Mouse (Mus musculus) CH12.LX (cell line): ENCODE results near the gene Chrna1. TPM values are rescaled to one million over a fixed set of nuclear protein-coding genes. Genes with fewer than 3 reads are reported as not detected.

Experiments used
- DNase-seq: peaks from one replicate; pipeline ENCODE4 v3.0.0-alpha.2; 2013; ENCODE audit errors: extremely low read depth
- H3K27ac ChIP-seq: 2 replicates; pipeline ENCODE4 v1.5.1; 2012; ENCODE audit warnings: low read depth, mild to moderate bottlenecking, control low read depth, moderate library complexity; ENCODE audit not compliant: insufficient read depth
- H3K27me3 ChIP-seq: replicated peaks from 2 replicates; pipeline ENCODE3; 2012; ENCODE audit warnings: inconsistent platforms
- H3K36me3 ChIP-seq, 2 experiments: replicated peaks in 1 of 2; 2 replicates each; pipeline versions ENCODE3 to v1.6.1; 2012; ENCODE audit warnings: inconsistent platforms in 1 of 2, low read length in 1 of 2, mild to moderate bottlenecking in 1 of 2, mixed read lengths in 1 of 2, moderate library complexity in 1 of 2; ENCODE audit not compliant: control insufficient read depth in 1 of 2, insufficient read depth in 1 of 2
- H3K4me1 ChIP-seq, 2 experiments: 2 replicates each; pipeline ENCODE4 v1.6.1; 2012; ENCODE audit warnings: inconsistent platforms in 1 of 2, moderate library complexity in 1 of 2; ENCODE audit not compliant: insufficient read depth in 2 of 2, control insufficient read depth in 1 of 2
- H3K4me2 ChIP-seq: 2 replicates; pipeline ENCODE4 v1.6.1; 2012; ENCODE audit warnings: low read depth, mild to moderate bottlenecking, control low read depth; ENCODE audit not compliant: poor library complexity, insufficient read depth, severe bottlenecking
- H3K4me3 ChIP-seq, 3 experiments: fragments of 150-350 bp in 1 of 3; sonication (generic) in 1 of 3; replicated peaks in 1 of 3; 2 replicates each; pipeline versions ENCODE3 to v1.5.1; 2011 to 2012; ENCODE audit warnings: low read depth in 2 of 3, low read length in 2 of 3, mild to moderate bottlenecking in 2 of 3, moderate library complexity in 2 of 3, control low read depth in 1 of 3, improper control_type of control experiment in 1 of 3, inconsistent platforms in 1 of 3, mixed read lengths in 1 of 3; ENCODE audit not compliant: poor library complexity in 1 of 3
- H3K79me2 ChIP-seq: replicated peaks from 2 replicates; pipeline ENCODE4 v1.6.1; 2012; ENCODE audit warnings: mild to moderate bottlenecking, moderate library complexity; ENCODE audit not compliant: control insufficient read depth, poor library complexity, insufficient read depth, severe bottlenecking; ENCODE audit errors: extremely low read depth
- H3K9ac ChIP-seq: 2 replicates; pipeline ENCODE4 v1.6.1; 2012; ENCODE audit warnings: low read depth, mild to moderate bottlenecking, control low read depth, moderate library complexity; ENCODE audit not compliant: insufficient read depth
- H3K9me3 ChIP-seq: replicated peaks from 2 replicates; pipeline ENCODE3; 2012; ENCODE audit warnings: low read length, inconsistent platforms, mixed read lengths
- BHLHE40 ChIP-seq: IDR thresholded peaks from 2 replicates; pipeline ENCODE4 v1.6.1; 2011; ENCODE audit warnings: mild to moderate bottlenecking, low read depth, low read length, improper control_type of control experiment
- ELF1 ChIP-seq: IDR thresholded peaks from 2 replicates; pipeline ENCODE4 v1.6.1; 2014; ENCODE audit warnings: low read depth, mild to moderate bottlenecking, inconsistent platforms, low read length, improper control_type of control experiment
- EP300 ChIP-seq: IDR thresholded peaks from 2 replicates; pipeline ENCODE4 v1.6.1; 2011; ENCODE audit warnings: low read length, improper control_type of control experiment
- ETS1 ChIP-seq: conservative IDR thresholded peaks from 2 replicates; pipeline ENCODE4 v1.6.1; 2012; ENCODE audit warnings: low read depth, mild to moderate bottlenecking, inconsistent platforms, low read length, improper control_type of control experiment, moderate library complexity
- NRF1 ChIP-seq: IDR thresholded peaks from 2 replicates; pipeline ENCODE4 v1.6.1; 2014; ENCODE audit warnings: low read depth, mild to moderate bottlenecking, inconsistent platforms, low read length, improper control_type of control experiment, moderate library complexity
- PAX5 ChIP-seq: IDR thresholded peaks from 2 replicates; pipeline ENCODE4 v1.6.1; 2012; ENCODE audit warnings: low read length, inconsistent platforms, mixed read lengths
- POLR2AphosphoS2 ChIP-seq: IDR thresholded peaks from 2 replicates; pipeline ENCODE4 v1.6.1; 2011; ENCODE audit warnings: low read depth, low read length, improper control_type of control experiment
- RCOR1 ChIP-seq: conservative IDR thresholded peaks from 2 replicates; pipeline ENCODE4 v1.6.1; 2012; ENCODE audit warnings: low read depth, mild to moderate bottlenecking, inconsistent platforms, low read length, improper control_type of control experiment
- TCF12 ChIP-seq: IDR thresholded peaks from 2 replicates; pipeline ENCODE4 v1.6.1; 2014; ENCODE audit warnings: low read depth, mild to moderate bottlenecking, inconsistent platforms, low read length, improper control_type of control experiment
- ZC3H11A ChIP-seq: IDR thresholded peaks from 2 replicates; pipeline ENCODE4 v1.6.1; 2012; ENCODE audit warnings: low read depth, mild to moderate bottlenecking, inconsistent platforms, low read length, improper control_type of control experiment
- ZKSCAN1 ChIP-seq: IDR thresholded peaks from 2 replicates; pipeline ENCODE4 v1.6.1; 2012; ENCODE audit warnings: low read depth, inconsistent platforms, low read length, improper control_type of control experiment, borderline replicate concordance
- ZNF384 ChIP-seq: IDR thresholded peaks from 2 replicates; pipeline ENCODE4 v1.6.1; 2012; ENCODE audit warnings: low read depth, low read length, improper control_type of control experiment, inconsistent platforms
- dilution Hi-C: fragments of 300-500 bp; cut with MboI; formaldehyde crosslinking; loops from 2 replicates; pipeline ENCODE4 v1.14.3; 2020; ENCODE audit warnings: low sequenced_read_pairs; ENCODE audit not compliant: extremely low pct_unique_long_range_greater_than_20kb, extremely low pct_ligation_motif_present
- in situ Hi-C: fragments of 300-500 bp; cut with MboI; formaldehyde crosslinking; loops from 3 replicates; pipeline ENCODE4 v1.14.3; 2019; ENCODE audit warnings: low sequenced_read_pairs, low pct_ligation_motif_present, low pct_unique_long_range_greater_than_20kb, mixed read lengths
- polyA plus RNA-seq: library from polyadenylated mRNA; unstranded; fragments of >175 nt; gene quantifications from 2 replicates; pipeline ENCODE4 v1.2.1, GENCODE M21; 2012; ENCODE audit warnings: low read depth; ENCODE audit not compliant: insufficient read length
- total RNA-seq, 2 experiments: library from RNA; depleted of rRNA; stranded (reverse); fragments of 300-350 nt in 1 of 2; fragments of >200 nt in 1 of 2; gene quantifications; 2 replicates each; pipeline ENCODE4 v1.2.3; 2012 to 2014

Chrna1 gene
- total and polyA plus RNA-seq, 3 experiments: not detected

- peak overlapping the region; percentile 91 for H3K27ac ChIP-seq
- peaks cover 8 to 16% of the 10 kb centered on the region in 2 experiments for H3K4me1 ChIP-seq
- dilution Hi-C loops (no loop called here), in situ Hi-C loops (no loop called here)
- no peaks in the 10 kb centered on the region for H3K79me2 ChIP-seq
- no peaks in the 10 kb centered on the region for H3K36me3 ChIP-seq
- peak overlapping the region; percentile 95 for H3K4me2 ChIP-seq
- DNase-seq: no peak
- no peak overlapping the region for H3K4me3 ChIP-seq
- H3K9me3 ChIP-seq: no peaks in the 10 kb centered on the region
- TF ChIP-seq NRF1 (no peak), POLR2AphosphoS2 (no peak), PAX5 (no peak), ETS1 (peak; percentile 66; the same call in 1 of the 2 replicates), EP300 (0 out of 2 replicates have a peak, but pooled peaks have one; percentile 5), BHLHE40 (peak; percentile 79)
- peak overlapping the region; percentile 52 for H3K9ac ChIP-seq
- no peaks in the 10 kb centered on the region for H3K27me3 ChIP-seq
These were observed 45.4 kb downstream of the Chrna1 start for GRCm38 (mm10) chr2:73534720-73535119.

GRCm38 (mm10) chr2:73530487-73530886, 49.7 kb downstream of the Chrna1 start:
- Histone ChIP-seq H3K9ac (no peak overlapping the region), H3K4me3 (no peak overlapping the region), H3K27me3 (peaks cover 1% of the 10 kb centered on the region), H3K36me3 (no peaks in the 10 kb centered on the region), H3K27ac (no peak overlapping the region), H3K4me1 (peaks cover 14 to 26% of the 10 kb centered on the region in 2 experiments), H3K9me3 (peaks cover 9% of the 10 kb centered on the region), H3K4me2 (no peak overlapping the region; the same call in 1 of the 2 replicates), H3K79me2 (no peaks in the 10 kb centered on the region)
- DNase-seq: no peak
- dilution Hi-C loops: no loop called here
- TF ChIP-seq RCOR1: no peak
- TF ChIP-seq ZC3H11A: no peak
- no peak for TF ChIP-seq ZKSCAN1
- TF ChIP-seq ELF1: no peak
- TF ChIP-seq TCF12: no peak
- no peak for TF ChIP-seq EP300
- 0 out of 2 replicates have a peak, but pooled peaks have one; percentile 1 for TF ChIP-seq ZNF384
- in situ Hi-C loops: no loop called here
